Mouse (Mus musculus): ENCODE data around the gene Hspa1l.
"Not testable (repeated sequence)": the region's sequence is repeated elsewhere in the genome, so short reads cannot be mapped to it uniquely, and the experiment has no call there.

GRCm38 (mm10) chr17:34957291-34957690 lies 15.2 kb upstream of the Hspa1l start:
- TF ChIP-seq CTCF (IDR thresholded peaks at IDR 0.05; ENCODE audit: low read depth, low read length); POLR2A (IDR thresholded peaks at IDR 0.05; ENCODE audit: borderline replicate concordance, low read depth, low read length): not testable (repeated sequence)

All from bone marrow macrophage, adult 2 months (primary cell).